Mouse (Mus musculus) midbrain, embryonic 14.5 days (tissue): ENCODE results near the gene Nsmf. TPM values are rescaled to one million over a fixed set of nuclear protein-coding genes. Genes with fewer than 3 reads are reported as not detected.

Experiments used
- ATAC-seq: fragments of 200-750 bp; cut with Nextera tagmentation; 2 replicates; pipeline ENCODE4 v1.8.0; 2017; ENCODE audit warnings: moderate number of reproducible peaks, moderate library complexity; ENCODE audit not compliant: low FRiP score, low TSS enrichment
- DNase-seq: peaks from one replicate; pipeline ENCODE4 v3.0.0-alpha.2; 2015
- H3K27ac ChIP-seq: fragments of 300-500 bp; sonication (generic); replicated peaks from 2 replicates; pipeline ENCODE4 v1.5.1; 2014; ENCODE audit warnings: mild to moderate bottlenecking, low read depth, low read length, moderate library complexity
- H3K27me3 ChIP-seq: fragments of 300-500 bp; sonication (generic); 2 replicates; pipeline ENCODE4 v1.6.1; 2014; ENCODE audit warnings: low read length, control low read depth, mixed read lengths; ENCODE audit not compliant: control insufficient read depth, insufficient read depth
- H3K36me3 ChIP-seq: fragments of 300-500 bp; sonication (generic); 2 replicates; pipeline ENCODE4 v1.6.1; 2014; ENCODE audit warnings: low read length, control low read depth; ENCODE audit not compliant: control insufficient read depth, insufficient read depth
- H3K4me1 ChIP-seq: fragments of 300-500 bp; sonication (generic); 2 replicates; pipeline ENCODE4 v1.6.1; 2014; ENCODE audit warnings: mild to moderate bottlenecking, antibody characterized with exemption, low read length, control low read depth; ENCODE audit not compliant: control insufficient read depth, insufficient read depth
- H3K4me2 ChIP-seq: fragments of 300-500 bp; sonication (generic); 2 replicates; pipeline ENCODE4 v1.6.1; 2014; ENCODE audit warnings: mild to moderate bottlenecking, low read length, moderate library complexity
- H3K4me3 ChIP-seq: fragments of 300-500 bp; sonication (generic); replicated peaks from 2 replicates; pipeline ENCODE4 v1.5.1; 2014; ENCODE audit warnings: low read depth, low read length
- H3K9ac ChIP-seq: fragments of 300-500 bp; sonication (generic); replicated peaks from 2 replicates; pipeline ENCODE4 v1.6.1; 2014; ENCODE audit warnings: mild to moderate bottlenecking, low read length, moderate library complexity
- H3K9me3 ChIP-seq: fragments of 300-500 bp; sonication (generic); 2 replicates; pipeline ENCODE4 v1.6.1; 2016; ENCODE audit warnings: low read length, control low read depth, mixed read lengths; ENCODE audit not compliant: control insufficient read depth
- WGBS: fragments of 180-500 bp; shearing (Covaris S2); extraction: QIAGEN DNeasy Blood & Tissue Kit; methylation state at CpG from one replicate; pipeline ENCODE4 v1.1.7; 2014; 5-methylcytosine and 5-hydroxymethylcytosine counted together
- polyA plus RNA-seq: library from polyadenylated mRNA; unstranded; fragments of >200 nt; fragmentation: Nextera tagmentation; extraction: Ambion mirVana; gene quantifications from 2 replicates; pipeline ENCODE4 v1.2.1, GENCODE M21; 2014

The Nsmf gene
- 99.3 and 125 TPM in 2 replicates for polyA plus RNA-seq

GRCm38 (mm10) chr2:25054221-25055067 is at the start of gene Nsmf:
Gene Nsmf (plus strand): TSS chr2:25054355.
- peaks cover 31% of the 10 kb centered on the region for H3K36me3 ChIP-seq
- ATAC-seq (peak; percentile 88), DNase-seq (peak; percentile 91)
- WGBS = 5% methylated on average over 47 of the region's 47 CpGs
- H3K9me3 ChIP-seq = no peaks in the 10 kb centered on the region
- H3K9ac ChIP-seq = peak within 1 kb of the TSS; percentile 81
- no peaks in the 10 kb centered on the region for H3K27me3 ChIP-seq
- peaks cover 15% of the 10 kb centered on the region for H3K4me1 ChIP-seq
- H3K27ac ChIP-seq = peak within 1 kb of the TSS; percentile 63
- H3K4me2 ChIP-seq = peak within 1 kb of the TSS; percentile 89
- H3K4me3 ChIP-seq = peak within 1 kb of the TSS; percentile 86

GRCm38 (mm10) chr2:25006767-25007166 is 47.4 kb upstream of the Nsmf start:
- Histone ChIP-seq H3K27ac (no peak overlapping the region), H3K4me1 (no peaks in the 10 kb centered on the region), H3K9ac (no peak overlapping the region), H3K4me3 (no peak overlapping the region), H3K27me3 (no peaks in the 10 kb centered on the region), H3K9me3 (no peaks in the 10 kb centered on the region), H3K4me2 (no peak overlapping the region), H3K36me3 (no peaks in the 10 kb centered on the region)
- ATAC-seq (no peak), DNase-seq (no peak)
- WGBS = 94% methylated on average over 1 of the region's 1 CpGs

GRCm38 (mm10) chr2:25008250-25008649 is 45.9 kb upstream of the Nsmf start:
- no peak for DNase-seq
- Histone ChIP-seq H3K4me2 (no peak overlapping the region), H3K4me3 (no peak overlapping the region), H3K27me3 (no peaks in the 10 kb centered on the region), H3K27ac (no peak overlapping the region), H3K9ac (no peak overlapping the region), H3K4me1 (no peaks in the 10 kb centered on the region), H3K9me3 (no peaks in the 10 kb centered on the region), H3K36me3 (no peaks in the 10 kb centered on the region)
- ATAC-seq = no peak

GRCm38 (mm10) chr2:25022678-25023077 is 31.5 kb upstream of the Nsmf start:
- ATAC-seq = no peak
- H3K4me1 ChIP-seq = no peaks in the 10 kb centered on the region
- H3K4me3 ChIP-seq = no peak overlapping the region
- no peak overlapping the region for H3K4me2 ChIP-seq
- no peaks in the 10 kb centered on the region for H3K36me3 ChIP-seq
- no peak for DNase-seq
- no peak overlapping the region for H3K9ac ChIP-seq
- no peak overlapping the region for H3K27ac ChIP-seq
- no peaks in the 10 kb centered on the region for H3K9me3 ChIP-seq
- 81% methylated on average over 1 of the region's 1 CpGs for WGBS
- no peaks in the 10 kb centered on the region for H3K27me3 ChIP-seq

- no peak overlapping the region for H3K27ac ChIP-seq
- H3K36me3 ChIP-seq = no peaks in the 10 kb centered on the region
- H3K9me3 ChIP-seq = no peaks in the 10 kb centered on the region
- no peak for DNase-seq
- WGBS = 91% methylated on average over 1 of the region's 1 CpGs
- no peak overlapping the region for H3K4me3 ChIP-seq
- H3K9ac ChIP-seq = no peak overlapping the region
- ATAC-seq = no peak
- no peaks in the 10 kb centered on the region for H3K27me3 ChIP-seq
- no peaks in the 10 kb centered on the region for H3K4me1 ChIP-seq
- no peak overlapping the region for H3K4me2 ChIP-seq
Measured at GRCm38 (mm10) chr2:25025109-25025508, 29.0 kb upstream of the Nsmf start.

- no peak for DNase-seq
- ATAC-seq = no peak
- Histone ChIP-seq H3K27me3 (no peaks in the 10 kb centered on the region), H3K9me3 (no peaks in the 10 kb centered on the region), H3K9ac (no peak overlapping the region), H3K36me3 (no peaks in the 10 kb centered on the region), H3K4me3 (no peak overlapping the region), H3K27ac (no peak overlapping the region), H3K4me1 (no peaks in the 10 kb centered on the region), H3K4me2 (no peak overlapping the region)
- WGBS = 93% methylated on average over 4 of the region's 4 CpGs
Measured at GRCm38 (mm10) chr2:25034994-25035393, 19.2 kb upstream of the Nsmf start.

- Histone ChIP-seq H3K4me2 (no peak overlapping the region), H3K27ac (no peak overlapping the region), H3K9me3 (no peaks in the 10 kb centered on the region), H3K4me1 (no peaks in the 10 kb centered on the region), H3K4me3 (no peak overlapping the region), H3K27me3 (no peaks in the 10 kb centered on the region), H3K9ac (no peak overlapping the region), H3K36me3 (no peaks in the 10 kb centered on the region)
- WGBS = 88% methylated on average over 5 of the region's 5 CpGs
- DNase-seq = no peak
- no peak for ATAC-seq
Measured at GRCm38 (mm10) chr2:25040089-25040488, 14.1 kb upstream of the Nsmf start.

GRCm38 (mm10) chr2:25050921-25051320 is 3.2 kb upstream of the Nsmf start:
- ATAC-seq = no peak
- no peak overlapping the region for H3K9ac ChIP-seq
- 0 out of 2 replicates have a peak, but pooled peaks cover 3% of the 10 kb centered on the region for H3K36me3 ChIP-seq
- no peak overlapping the region for H3K4me3 ChIP-seq
- no peak overlapping the region for H3K27ac ChIP-seq
- no peak for DNase-seq
- no peak overlapping the region for H3K4me2 ChIP-seq
- peaks cover 14% of the 10 kb centered on the region for H3K4me1 ChIP-seq
- 87% methylated on average over 7 of the region's 7 CpGs for WGBS
- H3K9me3 ChIP-seq = no peaks in the 10 kb centered on the region
- no peaks in the 10 kb centered on the region for H3K27me3 ChIP-seq

GRCm38 (mm10) chr2:25051450-25051849 is 2.7 kb upstream of the Nsmf start:
- WGBS = 89% methylated on average over 8 of the region's 8 CpGs

More at GRCm38 (mm10) chr2:25051450-25051849, 2.7 kb upstream of the Nsmf start:
- no peak overlapping the region for H3K27ac ChIP-seq
- no peak overlapping the region for H3K4me2 ChIP-seq
- 0 out of 2 replicates have a peak, but pooled peaks cover 6% of the 10 kb centered on the region for H3K36me3 ChIP-seq
- no peak for ATAC-seq
- no peak for DNase-seq
- no peaks in the 10 kb centered on the region for H3K9me3 ChIP-seq
- no peaks in the 10 kb centered on the region for H3K27me3 ChIP-seq
- peaks cover 15% of the 10 kb centered on the region for H3K4me1 ChIP-seq
- H3K4me3 ChIP-seq = no peak overlapping the region
- no peak overlapping the region for H3K9ac ChIP-seq
